Mouse (Mus musculus) midbrain, embryonic 11.5 days (tissue): ENCODE results near the gene Vwa7. TPM values are rescaled to one million over a fixed set of nuclear protein-coding genes. Genes with fewer than 3 reads are reported as not detected.

Experiments used
- ATAC-seq: fragments of 200-750 bp; cut with Nextera tagmentation; 2 replicates; pipeline ENCODE4 v1.8.0; 2017; ENCODE audit warnings: moderate TSS enrichment, moderate library complexity; ENCODE audit not compliant: low FRiP score
- DNase-seq: peaks from one replicate; pipeline ENCODE4 v3.0.0; 2015; ENCODE audit warnings: low spot score; ENCODE audit errors: missing footprints
- H3K27ac ChIP-seq: fragments of 300-500 bp; sonication (generic); 2 replicates; pipeline ENCODE4 v1.5.1; 2014; ENCODE audit warnings: low read depth, low read length
- H3K27me3 ChIP-seq: fragments of 300-500 bp; sonication (generic); 2 replicates; pipeline ENCODE4 v1.6.1; 2014; ENCODE audit warnings: mild to moderate bottlenecking, low read length, moderate library complexity, mixed read lengths; ENCODE audit not compliant: control insufficient read depth, insufficient read depth
- H3K36me3 ChIP-seq: fragments of 300-500 bp; sonication (generic); 2 replicates; pipeline ENCODE4 v1.6.1; 2014; ENCODE audit warnings: mild to moderate bottlenecking, low read length, moderate library complexity, mixed read lengths; ENCODE audit not compliant: control insufficient read depth, insufficient read depth
- H3K4me1 ChIP-seq: fragments of 300-500 bp; sonication (generic); 2 replicates; pipeline ENCODE4 v1.6.1; 2014; ENCODE audit warnings: low read length; ENCODE audit not compliant: control insufficient read depth, insufficient read depth
- H3K4me2 ChIP-seq: fragments of 300-500 bp; sonication (generic); 2 replicates; pipeline ENCODE4 v1.6.1; 2014; ENCODE audit warnings: mild to moderate bottlenecking, moderate library complexity
- H3K4me3 ChIP-seq: fragments of 300-500 bp; sonication (generic); 2 replicates; pipeline ENCODE4 v1.5.1; 2014; ENCODE audit warnings: low read depth, low read length
- H3K9ac ChIP-seq: fragments of 300-500 bp; sonication (generic); 2 replicates; pipeline ENCODE4 v1.6.1; 2014; ENCODE audit warnings: low read length
- H3K9me3 ChIP-seq: fragments of 300-500 bp; sonication (generic); 2 replicates; pipeline ENCODE4 v1.6.1; 2016; ENCODE audit warnings: low read length; ENCODE audit not compliant: control insufficient read depth
- WGBS: fragments of 180-500 bp; shearing (Covaris S2); extraction: QIAGEN DNeasy Blood & Tissue Kit; methylation state at CpG from one replicate; pipeline ENCODE4 v1.1.7; 2014; 5-methylcytosine and 5-hydroxymethylcytosine counted together
- polyA plus RNA-seq: library from polyadenylated mRNA; unstranded; fragments of >200 nt; fragmentation: Nextera tagmentation; extraction: Ambion mirVana; gene quantifications from 2 replicates; pipeline ENCODE4 v1.2.1, GENCODE M21; 2014

The Vwa7 gene
- polyA plus RNA-seq, 1 experiment from 2014 or later, result 0.07 TPM

DNA sequence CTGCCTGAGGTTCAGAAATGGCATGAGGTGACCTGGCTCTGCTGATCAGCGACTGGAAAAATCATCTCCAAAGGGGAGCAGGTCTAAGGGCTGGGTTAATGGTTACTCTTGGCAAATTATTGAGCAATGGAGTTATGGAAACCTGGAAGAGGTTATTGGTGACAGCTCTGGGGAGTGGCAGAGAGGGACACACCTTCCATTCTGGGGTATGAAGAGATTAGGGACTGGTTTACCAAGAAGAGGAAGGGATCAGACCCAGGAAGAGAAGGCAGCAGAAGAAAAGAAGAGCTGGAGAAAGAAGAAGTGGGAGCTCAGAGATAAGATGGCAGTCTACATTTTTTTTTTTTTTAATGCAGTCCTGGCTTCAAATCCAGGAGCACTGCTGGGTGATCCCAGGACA lies 31.3 kb downstream of the Vwa7 start:
- Histone ChIP-seq H3K4me2 (no peak overlapping the region), H3K27ac (peak overlapping the region; percentile 57), H3K4me3 (no peak overlapping the region), H3K9me3 (no peaks in the 10 kb centered on the region), H3K36me3 (peaks cover 1% of the 10 kb centered on the region; the same call in 1 of the 2 replicates), H3K4me1 (peaks cover 52% of the 10 kb centered on the region), H3K27me3 (no peaks in the 10 kb centered on the region), H3K9ac (0 out of 2 replicates have a peak overlapping the region, but pooled peaks have one; percentile 9)
- DNase-seq (no peak), ATAC-seq (no peak)
- WGBS, result 66% methylated on average over 1 of the region's 1 CpGs

GRCm38 (mm10) chr17:35048149-35048931 lies 32.0 kb downstream of the Vwa7 start:
- Histone ChIP-seq H3K36me3 (peaks cover 2% of the 10 kb centered on the region; the same call in 1 of the 2 replicates), H3K27me3 (no peaks in the 10 kb centered on the region), H3K4me1 (peaks cover 52% of the 10 kb centered on the region), H3K9me3 (no peaks in the 10 kb centered on the region), H3K9ac (peak overlapping the region; percentile 34; the same call in 1 of the 2 replicates), H3K4me2 (peak overlapping the region; percentile 12; the same call in 1 of the 2 replicates), H3K4me3 (no peak overlapping the region), H3K27ac (peak overlapping the region; percentile 57; the same call in 1 of the 2 replicates)
- ATAC-seq, result no peak
- WGBS, result 34% methylated on average over 11 of the region's 11 CpGs
- no peak for DNase-seq

GRCm38 (mm10) chr17:35048932-35049440 lies 32.6 kb downstream of the Vwa7 start:
- DNase-seq (no peak), ATAC-seq (no peak)
- Histone ChIP-seq H3K4me1 (peaks cover 52% of the 10 kb centered on the region), H3K9me3 (no peaks in the 10 kb centered on the region), H3K27ac (peak overlapping the region; percentile 90; the same call in 1 of the 2 replicates), H3K4me2 (peak overlapping the region; percentile 68; the same call in 1 of the 2 replicates), H3K9ac (no peak overlapping the region), H3K4me3 (no peak overlapping the region; the same call in 1 of the 2 replicates), H3K36me3 (peaks cover 7% of the 10 kb centered on the region), H3K27me3 (no peaks in the 10 kb centered on the region)
- 66% methylated on average over 5 of the region's 5 CpGs for WGBS

DNA sequence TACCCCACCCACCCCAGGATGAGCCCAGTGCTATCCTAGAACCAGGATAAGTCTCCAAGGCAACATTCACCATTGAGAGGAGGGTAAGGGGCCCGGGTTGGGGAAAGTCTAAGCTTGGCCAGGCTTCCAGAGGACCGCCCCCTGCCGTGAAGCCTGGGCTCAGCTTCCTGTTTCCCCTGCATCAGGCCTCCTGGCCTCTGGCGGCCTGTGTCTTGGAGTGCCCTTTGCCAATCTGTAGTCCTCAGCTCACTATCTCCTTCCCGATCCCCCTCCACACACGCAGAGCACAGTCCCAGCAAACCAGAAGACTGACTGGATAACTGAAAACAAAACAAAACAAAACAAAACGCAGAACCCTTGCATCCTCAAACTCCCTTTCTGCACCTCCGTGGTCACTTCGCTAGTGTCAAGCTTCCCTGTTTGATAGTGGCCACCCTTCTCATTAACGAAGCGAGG lies 33.2 kb downstream of the Vwa7 start, which contains the start of gene Clic1:
Clic1 (plus strand) TSS at position 406 of the 456 bp plus-strand sequence.
- H3K4me3 ChIP-seq, result peak within 1 kb of the TSS; percentile 54
- peaks cover 52% of the 10 kb centered on the region for H3K4me1 ChIP-seq
- DNase-seq, result peak; percentile 97
- WGBS, result 1% methylated on average over 11 of the region's 11 CpGs
- no peaks in the 10 kb centered on the region for H3K27me3 ChIP-seq
- H3K9ac ChIP-seq, result peak within 1 kb of the TSS; percentile 83
- peaks cover 10% of the 10 kb centered on the region for H3K36me3 ChIP-seq
- peak within 1 kb of the TSS; percentile 90 for H3K27ac ChIP-seq
- ATAC-seq, result peak; percentile 14; the same call in 1 of the 2 replicates
- no peaks in the 10 kb centered on the region for H3K9me3 ChIP-seq
- H3K4me2 ChIP-seq, result peak within 1 kb of the TSS; percentile 68

- no peaks in the 10 kb centered on the region for H3K9me3 ChIP-seq
- H3K4me1 ChIP-seq, result peaks cover 52% of the 10 kb centered on the region
- H3K4me3 ChIP-seq, result peak overlapping the region; percentile 54
- H3K9ac ChIP-seq, result peak overlapping the region; percentile 83
- H3K27ac ChIP-seq, result peak overlapping the region; percentile 90
- H3K27me3 ChIP-seq, result no peaks in the 10 kb centered on the region
- ATAC-seq (0 out of 2 replicates have a peak, but pooled peaks have one; percentile 6), DNase-seq (peak; percentile 97)
- peak overlapping the region; percentile 68 for H3K4me2 ChIP-seq
- under 1% methylated on average over 26 of the region's 27 CpGs for WGBS
- H3K36me3 ChIP-seq, result peaks cover 10% of the 10 kb centered on the region
These were observed 33.9 kb downstream of the Vwa7 start for GRCm38 (mm10) chr17:35050126-35050750.

GRCm38 (mm10) chr17:35051156-35052086 lies 35.0 kb downstream of the Vwa7 start:
- Histone ChIP-seq H3K9me3 (no peaks in the 10 kb centered on the region), H3K4me3 (peak overlapping the region; percentile 54), H3K9ac (peak overlapping the region; percentile 83), H3K4me2 (peak overlapping the region; percentile 68), H3K27ac (peak overlapping the region; percentile 88), H3K4me1 (peaks cover 46% of the 10 kb centered on the region), H3K27me3 (no peaks in the 10 kb centered on the region), H3K36me3 (peaks cover 15% of the 10 kb centered on the region)
- peak; percentile 97 for DNase-seq
- 3% methylated on average over 21 of the region's 21 CpGs for WGBS
- ATAC-seq, result peak; percentile 75

- no peaks in the 10 kb centered on the region for H3K9me3 ChIP-seq
- ATAC-seq (no peak), DNase-seq (no peak)
- peak overlapping the region; percentile 68 for H3K4me2 ChIP-seq
- peak overlapping the region; percentile 54 for H3K4me3 ChIP-seq
- peak overlapping the region; percentile 88 for H3K27ac ChIP-seq
- WGBS, result 81% methylated on average over 12 of the region's 12 CpGs
- H3K36me3 ChIP-seq, result peaks cover 15% of the 10 kb centered on the region
- H3K27me3 ChIP-seq, result no peaks in the 10 kb centered on the region
- peaks cover 40% of the 10 kb centered on the region for H3K4me1 ChIP-seq
- peak overlapping the region; percentile 83 for H3K9ac ChIP-seq
These were observed 36.0 kb downstream of the Vwa7 start for GRCm38 (mm10) chr17:35052271-35052798.
